Comparison of ENCODE assay signal across 15 mouse cellular contexts in the genomic region with DNA sequence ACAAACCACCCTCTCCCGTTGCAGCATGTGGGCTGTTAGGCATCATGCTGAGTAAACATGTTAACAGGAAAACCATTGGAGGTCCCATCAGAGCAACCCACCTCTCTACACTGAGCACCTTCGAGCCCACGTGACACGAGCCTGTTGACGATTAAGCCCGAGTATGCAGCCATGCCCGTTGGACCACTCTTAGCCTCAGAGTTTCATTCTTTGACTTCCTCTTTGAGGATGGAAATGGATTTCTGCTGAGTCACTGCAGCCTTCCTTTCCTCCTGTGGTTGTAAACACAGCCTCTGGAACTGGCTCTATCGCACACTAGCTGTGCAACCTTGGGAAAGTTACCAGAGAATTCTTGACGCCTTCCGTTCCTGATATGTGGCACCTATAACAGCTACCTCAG.
DNase-seq lines count a peak whose midpoint lies in the region; ATAC-seq lines count a peak whose summit lies in the region.
"Had no signal": no experiment of that assay in that cellular context is flagged by ENCODE, and none has a peak within 500 bp of the region (broad histone marks: within the 10 kb centered on the region; RNA-seq: fewer than 3 reads in every experiment).

No protein-coding gene starts in this region.

- no peaks in the 10 kb centered on the region for H3K9me3 ChIP-seq in heart, embryonic 10.5 days
- no peaks in the 10 kb centered on the region for H3K9me3 ChIP-seq in limb, embryonic 10.5 days (replicated peaks)
- H3K9me3 ChIP-seq: hindbrain, embryonic 10.5 days; liver, embryonic 15.5 days had no signal

- no peak overlapping the region for H3K27ac ChIP-seq in heart, embryonic 10.5 days
- no peak overlapping the region for H3K27ac ChIP-seq in limb, embryonic 10.5 days
- H3K27ac ChIP-seq: hindbrain, embryonic 10.5 days; liver, embryonic 15.5 days had no signal

- peak; percentile 47 for DNase-seq in heart, adult 8-10 months (ENCODE audit: low spot score)
- DNase-seq in heart, embryonic 10.5 days (ENCODE audit: low spot score), result no peak
- DNase-seq in 3T3-L1 (ENCODE audit: low read depth, low spot score), result peak; percentile 25
- DNase-seq in R1 (ENCODE audit: low read depth, low spot score), result peak; percentile 61
- no peak for DNase-seq in urinary bladder, postnatal 14 days (ENCODE audit: low spot score)
- DNase-seq in limb, embryonic 10.5 days (ENCODE audit: low spot score), result no peak
- no peak for DNase-seq in adrenal gland, postnatal 10 days
- DNase-seq: gastrocnemius, postnatal 36 days; kidney, postnatal 4 days; thymus, adult 18-20 months had no signal

- no peak overlapping the region for H3K4me3 ChIP-seq in heart, embryonic 10.5 days
- H3K4me3 ChIP-seq in limb, embryonic 10.5 days, result no peak overlapping the region
- H3K4me3 ChIP-seq: hindbrain, embryonic 10.5 days; liver, embryonic 15.5 days had no signal

- WGBS in heart, embryonic 10.5 days, result 82% methylated on average over 10 of the region's 10 CpGs
- 92% methylated on average over 10 of the region's 10 CpGs for WGBS in limb, embryonic 10.5 days

- ATAC-seq in megakaryocyte, adult 5-6 weeks (ENCODE audit: poor library complexity, severe bottlenecking), result peak; percentile 86
- ATAC-seq: forebrain, embryonic 16.5 days; intestine, embryonic 16.5 days had no signal

- no peaks in the 10 kb centered on the region for H3K36me3 ChIP-seq in heart, embryonic 10.5 days
- H3K36me3 ChIP-seq in limb, embryonic 10.5 days, result no peaks in the 10 kb centered on the region
- H3K36me3 ChIP-seq: hindbrain, embryonic 10.5 days; liver, embryonic 15.5 days had no signal

- no peaks in the 10 kb centered on the region; the same call in 1 of the 2 replicates for H3K27me3 ChIP-seq in heart, embryonic 10.5 days (ENCODE audit: insufficient read depth, poor library complexity, severe bottlenecking)
- H3K27me3 ChIP-seq in limb, embryonic 10.5 days (ENCODE audit: low read depth, poor library complexity, severe bottlenecking), result no peaks in the 10 kb centered on the region
- H3K27me3 ChIP-seq: liver, embryonic 15.5 days had no signal

- peaks cover 26% of the 10 kb centered on the region for H3K4me1 ChIP-seq in heart, embryonic 10.5 days
- peaks cover 12% of the 10 kb centered on the region; the same call in 1 of the 2 replicates for H3K4me1 ChIP-seq in limb, embryonic 10.5 days

Comparison
In these comparisons a context has a peak if more than half of its experiments do, and no peak if none do; other contexts are left out.
1. DNase-seq: peak in heart, adult 8-10 months (single experiment), 3T3-L1 (single experiment) and R1 (single experiment); none in heart, embryonic 10.5 days (single experiment), urinary bladder, postnatal 14 days (single experiment), limb, embryonic 10.5 days (single experiment) and adrenal gland, postnatal 10 days (single experiment).